Mouse (Mus musculus) CD8-positive naive resting alpha-beta T cell, adult 2 months (primary cell): ENCODE measurements around the gene Cubn.

Source experiments
- DNase-seq, 2 experiments: peaks; one replicate each; pipeline ENCODE4 v3.0.0; 2022; ENCODE audit warnings: low read depth in 2 of 2, low spot score in 2 of 2

Cubn gene

GRCm38 (mm10) chr2:13409767-13410519, 81.7 kb downstream of the Cubn start:
- no peak for DNase-seq

DNA sequence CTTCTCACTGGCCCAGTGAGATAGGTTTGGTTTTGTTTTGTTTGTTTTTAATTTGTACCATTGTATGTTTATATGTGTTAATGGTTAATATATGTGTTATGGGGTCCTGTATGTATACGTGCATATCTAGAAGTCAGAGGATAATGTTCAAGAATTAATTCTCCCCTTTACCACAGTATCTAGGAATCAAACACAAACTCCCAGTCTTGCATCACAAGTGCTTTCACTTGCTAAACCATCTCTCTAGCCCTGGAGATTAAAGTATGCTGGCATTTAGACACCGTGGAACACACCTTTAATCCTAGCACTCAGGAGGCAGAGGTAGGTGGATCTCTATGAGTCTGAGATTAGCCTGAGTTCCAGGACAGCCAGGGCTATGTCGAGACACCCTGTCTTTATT, 83.3 kb downstream of the Cubn start:
- no peak for DNase-seq

DNA sequence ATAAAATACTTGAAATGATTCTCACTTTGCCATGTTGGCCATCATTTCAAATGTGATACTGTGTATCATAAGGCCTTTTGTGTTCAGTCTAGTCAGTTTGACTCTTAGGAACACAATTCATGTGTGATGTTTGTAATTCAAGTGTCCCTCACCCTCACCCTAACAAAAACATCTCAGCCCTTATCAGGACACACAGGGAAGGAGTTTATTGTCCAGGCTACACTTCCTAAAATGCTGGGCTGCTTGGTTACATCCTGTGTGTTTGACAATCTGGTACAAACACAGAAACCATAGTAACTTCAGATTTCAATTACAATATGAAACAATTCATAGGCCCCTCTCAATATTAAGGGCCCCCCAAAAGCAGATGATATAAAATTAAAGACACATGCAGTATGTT, 83.9 kb downstream of the Cubn start:
- no peak for DNase-seq

DNA sequence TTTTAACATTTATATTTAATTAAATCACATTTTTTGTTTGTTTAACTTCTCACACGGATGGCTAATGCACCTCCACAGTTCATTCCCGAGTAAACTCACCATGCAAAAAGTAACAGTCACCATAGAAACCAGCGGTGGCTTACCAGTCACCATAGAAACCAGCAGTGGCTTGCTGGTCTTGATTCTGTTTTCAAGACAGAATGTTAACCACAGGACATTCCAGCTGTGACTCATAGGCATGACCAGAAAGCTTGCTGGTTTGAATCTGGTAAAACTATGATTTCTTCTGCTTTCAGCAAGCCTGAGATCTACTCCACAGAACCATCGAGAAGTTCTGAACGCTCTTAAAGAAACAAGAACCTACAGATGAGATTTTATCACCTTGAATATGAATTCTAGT, 84.3 kb downstream of the Cubn start:
- DNase-seq: peak; percentile 15 to 40

GRCm38 (mm10) chr2:13404986-13405678, 86.5 kb downstream of the Cubn start:
- no peak for DNase-seq

DNA sequence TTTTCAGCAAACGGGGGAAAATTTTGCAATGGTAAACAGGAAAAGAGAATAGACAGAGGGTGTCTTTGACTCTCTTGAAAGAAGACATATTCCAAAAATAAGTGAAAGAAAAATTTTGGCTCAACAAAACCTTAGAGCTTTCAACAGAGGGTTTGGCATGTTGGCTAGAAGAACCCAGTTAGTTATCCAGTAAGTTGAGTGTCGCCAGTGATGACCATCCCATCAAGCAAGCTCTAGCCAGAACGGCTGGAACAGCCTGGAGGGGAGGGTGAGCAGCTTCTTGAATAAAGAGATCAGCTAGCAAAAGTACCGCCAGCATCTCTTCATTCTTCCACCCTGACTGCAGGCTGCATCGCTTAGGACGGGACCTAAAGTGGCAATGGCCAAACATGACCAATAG, 90.8 kb downstream of the Cubn start:
- DNase-seq: no peak

DNA sequence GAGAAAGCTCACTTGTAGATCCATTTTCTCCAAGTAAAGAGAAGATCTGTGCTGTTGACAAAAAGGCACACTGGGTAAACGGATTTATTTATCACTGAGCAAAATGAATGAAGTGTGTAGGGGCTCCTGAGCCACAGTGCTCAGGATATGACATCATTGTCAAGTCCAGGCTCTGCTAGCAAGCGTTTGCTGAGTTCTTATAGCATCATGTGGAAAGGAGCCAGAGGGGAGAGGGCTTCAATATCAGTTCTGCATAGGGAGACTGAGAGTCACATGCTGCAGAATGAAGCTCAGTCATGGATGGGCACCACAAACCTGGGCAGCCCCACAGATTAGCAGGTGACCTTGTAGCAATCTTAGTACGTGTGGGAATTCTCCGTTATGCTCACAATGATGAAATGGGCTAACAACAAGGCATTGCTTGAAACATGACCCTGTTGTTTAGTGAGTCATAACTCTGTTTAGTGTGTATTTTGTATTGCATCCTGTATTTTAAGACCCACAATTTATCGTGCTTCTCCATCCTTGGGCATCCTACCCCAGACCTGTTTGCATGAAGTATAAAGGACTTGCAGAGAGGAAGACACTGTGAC, 92.0 kb downstream of the Cubn start:
- DNase-seq: no peak

GRCm38 (mm10) chr2:13398955-13399354, 92.7 kb downstream of the Cubn start:
- DNase-seq: no peak

- no peak for DNase-seq
Measured at GRCm38 (mm10) chr2:13398551-13398950, 93.1 kb downstream of the Cubn start.

DNA sequence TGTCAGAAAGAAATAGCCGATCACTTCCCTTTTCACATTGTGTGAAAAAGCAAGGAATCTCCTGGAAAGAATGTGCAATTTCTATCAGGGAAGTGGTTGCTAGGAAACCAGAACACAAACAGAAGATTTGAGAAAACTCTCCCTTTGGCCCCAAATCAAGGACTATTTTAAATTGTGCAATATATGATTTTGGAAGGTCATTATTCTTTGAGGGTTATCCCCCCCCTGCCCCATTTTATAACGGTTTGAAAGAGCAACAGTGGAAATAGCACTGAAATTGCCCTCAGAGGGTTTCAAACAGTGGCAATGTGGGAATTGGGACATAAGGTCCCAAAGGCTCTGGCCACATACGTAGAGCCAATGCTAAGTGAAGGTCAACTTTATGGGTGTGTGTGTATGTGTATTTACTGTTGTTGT, 95.5 kb downstream of the Cubn start:
- DNase-seq: no peak

- DNase-seq: no peak
Measured at GRCm38 (mm10) chr2:13391018-13391417, 100.6 kb downstream of the Cubn start.

- no peak for DNase-seq
Measured at GRCm38 (mm10) chr2:13386631-13387030, 105.0 kb downstream of the Cubn start.

GRCm38 (mm10) chr2:13385542-13386345, 105.9 kb downstream of the Cubn start:
- no peak for DNase-seq

- no peak for DNase-seq
Measured at GRCm38 (mm10) chr2:13384775-13385541, 106.7 kb downstream of the Cubn start.

GRCm38 (mm10) chr2:13376166-13376565, 115.4 kb downstream of the Cubn start:
- DNase-seq: no peak

GRCm38 (mm10) chr2:13373291-13373690, 118.3 kb downstream of the Cubn start:
- no peak for DNase-seq

DNA sequence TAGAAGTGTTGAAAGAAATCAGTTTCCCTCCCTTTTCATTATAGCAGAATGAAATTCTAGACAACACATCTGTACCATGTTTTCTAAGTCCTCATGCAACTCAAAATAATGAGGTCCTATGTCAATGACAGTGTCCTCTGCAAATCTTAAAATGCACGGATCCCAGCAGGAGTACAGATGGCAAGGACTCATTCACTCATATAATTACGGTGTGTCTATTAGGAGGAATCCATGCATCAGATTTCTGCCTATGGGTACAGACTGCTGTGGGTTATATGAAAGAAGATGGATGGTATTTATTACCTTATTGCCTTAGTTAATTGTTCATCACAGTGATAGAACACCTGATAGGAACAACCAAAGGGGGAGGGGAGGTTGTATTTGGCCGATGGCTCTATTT, 118.8 kb downstream of the Cubn start:
- DNase-seq: no peak

- no peak for DNase-seq
Measured at GRCm38 (mm10) chr2:13372256-13372824, 119.3 kb downstream of the Cubn start.

GRCm38 (mm10) chr2:13371797-13372170, 119.8 kb downstream of the Cubn start:
- no peak for DNase-seq

DNA sequence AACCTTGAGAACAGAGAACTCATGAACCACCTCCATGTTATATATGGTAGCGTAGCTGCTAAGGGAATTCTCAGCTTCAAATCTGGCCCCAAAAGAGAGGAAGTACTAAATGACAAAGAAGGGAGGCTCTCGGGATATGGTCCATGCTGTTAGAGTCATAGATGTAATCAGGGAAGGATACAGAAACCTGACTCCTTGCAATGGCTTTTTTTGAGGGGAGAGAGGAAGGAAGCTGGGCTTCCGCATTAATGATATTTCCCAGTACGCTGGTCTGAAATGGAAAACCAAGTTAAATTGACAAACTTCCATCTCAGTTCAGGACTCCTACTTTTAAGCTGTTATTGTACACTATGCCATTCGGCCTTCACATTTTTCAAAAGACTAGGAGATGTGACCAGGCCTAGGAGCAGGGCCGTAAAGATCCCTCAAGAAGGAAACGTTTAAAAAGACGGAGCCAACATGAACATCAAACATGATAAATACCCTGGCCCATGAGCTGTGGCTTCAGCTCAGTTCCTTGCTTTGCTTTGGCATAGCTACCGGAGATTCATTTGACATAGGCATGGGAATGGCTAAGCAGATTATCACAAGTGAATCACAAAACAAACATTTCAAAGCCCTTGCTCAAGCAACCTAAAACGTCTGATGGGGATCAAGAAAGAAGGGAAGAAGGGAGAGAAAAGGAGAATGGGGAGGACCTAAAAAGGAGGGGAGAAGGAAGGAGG, 120.4 kb downstream of the Cubn start:
- no peak for DNase-seq
